Mouse (Mus musculus): Measurements from ENCODE around the gene Net1. TPM values are rescaled to one million over a fixed set of nuclear protein-coding genes. Genes with fewer than 3 reads are reported as not detected.
A peak's percentile ranks its signal among the peaks of the same experiment; 100 is the strongest.
"Not testable (repeated sequence)": the region's sequence is repeated elsewhere in the genome, so short reads cannot be mapped to it uniquely, and the experiment has no call there.

The Net1 gene
- total and polyA plus RNA-seq, 2 experiments: 17.1 to 20.5 TPM

- Histone ChIP-seq H3K36me3 (ENCODE audit: control insufficient read depth, insufficient read depth, low read length) (no peaks in the 10 kb centered on the region), H3K4me1 (ENCODE audit: control insufficient read depth, insufficient read depth, low read length) (peaks cover 1% of the 10 kb centered on the region; the same call in 1 of the 2 replicates), H3K9ac (ENCODE audit: low read depth, low read length) (no peak overlapping the region), H3K4me3 (ENCODE audit: insufficient read depth, low read depth, low read length) (no peak overlapping the region), H3K27ac (replicated peaks; ENCODE audit: insufficient read depth, low read depth, low read length) (no peak overlapping the region), H3K27me3 (ENCODE audit: control insufficient read depth, insufficient read depth, low read length) (no peaks in the 10 kb centered on the region), H3K79me2 (ENCODE audit: control insufficient read depth, insufficient read depth, low read length) (no peaks in the 10 kb centered on the region)
- TF ChIP-seq POLR2A (IDR thresholded peaks at IDR 0.05; ENCODE audit: extremely low read depth, insufficient read depth, low read length): no peak
- TF ChIP-seq CTCF (IDR thresholded peaks at IDR 0.05; ENCODE audit: low read depth, low read length): no peak
- 61% methylated on average over 4 of the region's 4 CpGs for WGBS
- peak; percentile 22 for DNase-seq (ENCODE audit: extremely low read depth, low read depth, low spot score)
Measured at GRCm38 (mm10) chr13:3908262-3908661, 9.8 kb downstream of the Net1 start.

- WGBS: 76% methylated on average over 6 of the region's 6 CpGs
- no peak overlapping the region for H3K27ac ChIP-seq (replicated peaks; ENCODE audit: insufficient read depth, low read depth, low read length)
- TF ChIP-seq CTCF (IDR thresholded peaks at IDR 0.05; ENCODE audit: low read depth, low read length) (no peak), POLR2A (IDR thresholded peaks at IDR 0.05; ENCODE audit: extremely low read depth, insufficient read depth, low read length) (no peak)
- no peak overlapping the region for H3K9ac ChIP-seq (ENCODE audit: low read depth, low read length)
- H3K79me2 ChIP-seq (ENCODE audit: control insufficient read depth, insufficient read depth, low read length): no peaks in the 10 kb centered on the region
- peaks cover 1% of the 10 kb centered on the region; the same call in 1 of the 2 replicates for H3K4me1 ChIP-seq (ENCODE audit: control insufficient read depth, insufficient read depth, low read length)
- H3K27me3 ChIP-seq (ENCODE audit: control insufficient read depth, insufficient read depth, low read length): no peaks in the 10 kb centered on the region
- no peak overlapping the region for H3K4me3 ChIP-seq (ENCODE audit: insufficient read depth, low read depth, low read length)
- H3K36me3 ChIP-seq (ENCODE audit: control insufficient read depth, insufficient read depth, low read length): no peaks in the 10 kb centered on the region
- DNase-seq (ENCODE audit: extremely low read depth, low read depth, low spot score): no peak
Measured at GRCm38 (mm10) chr13:3907151-3907696, 10.8 kb downstream of the Net1 start.

- Histone ChIP-seq H3K79me2 (ENCODE audit: control insufficient read depth, insufficient read depth, low read length) (no peaks in the 10 kb centered on the region), H3K27ac (replicated peaks; ENCODE audit: insufficient read depth, low read depth, low read length) (no peak overlapping the region), H3K4me1 (ENCODE audit: control insufficient read depth, insufficient read depth, low read length) (peaks cover 5% of the 10 kb centered on the region; the same call in 1 of the 2 replicates), H3K36me3 (ENCODE audit: control insufficient read depth, insufficient read depth, low read length) (no peaks in the 10 kb centered on the region), H3K27me3 (ENCODE audit: control insufficient read depth, insufficient read depth, low read length) (no peaks in the 10 kb centered on the region), H3K9ac (ENCODE audit: low read depth, low read length) (no peak overlapping the region), H3K4me3 (ENCODE audit: insufficient read depth, low read depth, low read length) (no peak overlapping the region)
- WGBS: 93% methylated on average over 9 of the region's 9 CpGs
- no peak for TF ChIP-seq CTCF (IDR thresholded peaks at IDR 0.05; ENCODE audit: low read depth, low read length)
- TF ChIP-seq POLR2A (IDR thresholded peaks at IDR 0.05; ENCODE audit: extremely low read depth, insufficient read depth, low read length): no peak
- no peak for DNase-seq (ENCODE audit: extremely low read depth, low read depth, low spot score)
Measured at GRCm38 (mm10) chr13:3899301-3899700, 18.7 kb downstream of the Net1 start.

- not testable (repeated sequence) for DNase-seq (ENCODE audit: extremely low read depth, low read depth, low spot score); H3K9ac ChIP-seq (ENCODE audit: low read depth, low read length); H3K4me3 ChIP-seq (ENCODE audit: insufficient read depth, low read depth, low read length); H3K79me2 ChIP-seq (ENCODE audit: control insufficient read depth, insufficient read depth, low read length); H3K27ac ChIP-seq (replicated peaks; ENCODE audit: insufficient read depth, low read depth, low read length); H3K36me3 ChIP-seq (ENCODE audit: control insufficient read depth, insufficient read depth, low read length); H3K27me3 ChIP-seq (ENCODE audit: control insufficient read depth, insufficient read depth, low read length); H3K4me1 ChIP-seq (ENCODE audit: control insufficient read depth, insufficient read depth, low read length)
- WGBS: 93% methylated on average over 5 of the region's 5 CpGs
Measured at GRCm38 (mm10) chr13:3898202-3898601, 19.8 kb downstream of the Net1 start.

GRCm38 (mm10) chr13:3896913-3897312, 21.1 kb downstream of the Net1 start:
- Histone ChIP-seq H3K27ac (replicated peaks; ENCODE audit: insufficient read depth, low read depth, low read length) (no peak overlapping the region), H3K79me2 (ENCODE audit: control insufficient read depth, insufficient read depth, low read length) (no peaks in the 10 kb centered on the region; the same call in 1 of the 2 replicates), H3K4me3 (ENCODE audit: insufficient read depth, low read depth, low read length) (no peak overlapping the region), H3K36me3 (ENCODE audit: control insufficient read depth, insufficient read depth, low read length) (no peaks in the 10 kb centered on the region), H3K27me3 (ENCODE audit: control insufficient read depth, insufficient read depth, low read length) (no peaks in the 10 kb centered on the region), H3K9ac (ENCODE audit: low read depth, low read length) (no peak overlapping the region), H3K4me1 (ENCODE audit: control insufficient read depth, insufficient read depth, low read length) (peaks cover 5% of the 10 kb centered on the region; the same call in 1 of the 2 replicates)
- TF ChIP-seq POLR2A (IDR thresholded peaks at IDR 0.05; ENCODE audit: extremely low read depth, insufficient read depth, low read length): no peak
- TF ChIP-seq CTCF (IDR thresholded peaks at IDR 0.05; ENCODE audit: low read depth, low read length): peak; percentile 70; the same call in 1 of the 2 replicates
- DNase-seq (ENCODE audit: extremely low read depth, low read depth, low spot score): peak; percentile 77
- 18% methylated on average over 5 of the region's 5 CpGs for WGBS

- H3K27me3 ChIP-seq (ENCODE audit: control insufficient read depth, insufficient read depth, low read length): no peaks in the 10 kb centered on the region
- H3K79me2 ChIP-seq (ENCODE audit: control insufficient read depth, insufficient read depth, low read length): no peaks in the 10 kb centered on the region; the same call in 1 of the 2 replicates
- H3K4me1 ChIP-seq (ENCODE audit: control insufficient read depth, insufficient read depth, low read length): peaks cover 5% of the 10 kb centered on the region; the same call in 1 of the 2 replicates
- peak overlapping the region; percentile 63; the same call in 1 of the 2 replicates for H3K27ac ChIP-seq (replicated peaks; ENCODE audit: insufficient read depth, low read depth, low read length)
- H3K36me3 ChIP-seq (ENCODE audit: control insufficient read depth, insufficient read depth, low read length): no peaks in the 10 kb centered on the region
- TF ChIP-seq POLR2A (IDR thresholded peaks at IDR 0.05; ENCODE audit: extremely low read depth, insufficient read depth, low read length) (no peak), CTCF (IDR thresholded peaks at IDR 0.05; ENCODE audit: low read depth, low read length) (no peak)
- no peak overlapping the region for H3K4me3 ChIP-seq (ENCODE audit: insufficient read depth, low read depth, low read length)
- DNase-seq (ENCODE audit: extremely low read depth, low read depth, low spot score): peak; percentile 46
- H3K9ac ChIP-seq (ENCODE audit: low read depth, low read length): no peak overlapping the region
- WGBS: 57% methylated on average over 6 of the region's 6 CpGs
Measured at GRCm38 (mm10) chr13:3896032-3896431, 22.0 kb downstream of the Net1 start.

Measured in liver, adult 2 months (tissue).